Mouse (Mus musculus) Patski (cell line): ENCODE data around the gene Olfr1045. TPM values are rescaled to one million over a fixed set of nuclear protein-coding genes. Genes with fewer than 3 reads are reported as not detected.
"Not testable (repeated sequence)": the region's sequence is repeated elsewhere in the genome, so short reads cannot be mapped to it uniquely, and the experiment has no call there.

Experiments used
- ATAC-seq: fragments of 100-300 bp; one replicate; pipeline ENCODE4 v1.8.0; 2021
- CTCF ChIA-PET: fragments of 350-600 bp; sonication (Branson Sonifier 250); formaldehyde crosslinking; loops from one replicate; lab custom pipeline; 2022; ENCODE audit warnings: inconsistent platforms; lab: Charles Lee
- POLR2A ChIA-PET: fragments of 350-600 bp; sonication (Branson Sonifier 250); formaldehyde crosslinking; loops from one replicate; lab custom pipeline; 2022; ENCODE audit warnings: antibody characterized with exemption, inconsistent platforms; lab: Charles Lee
- DNase-seq: peaks from one replicate; pipeline ENCODE4 v3.0.0-alpha.2; 2011; ENCODE audit warnings: low read depth, low spot score
- H3K27me3 ChIP-seq: fragments of 371-371 bp; one replicate; pipeline ENCODE4 v1.5.1; 2021
- CTCF ChIP-seq: fragments of 100-300 bp; IDR thresholded peaks from one replicate; pipeline ENCODE4 v1.5.1; 2021
- in situ Hi-C: fragments of 300-500 bp; cut with MboI; formaldehyde crosslinking; loops from 3 replicates; pipeline ENCODE4 v1.11.1; 2018; ENCODE audit warnings: low pct_unique_long_range_greater_than_20kb, mixed read lengths
- polyA plus RNA-seq: library from polyadenylated mRNA; unstranded; gene quantifications from one replicate; pipeline ENCODE4 v1.2.3, GENCODE M21; 2021

Gene Olfr1045
- polyA plus RNA-seq: not detected

DNA sequence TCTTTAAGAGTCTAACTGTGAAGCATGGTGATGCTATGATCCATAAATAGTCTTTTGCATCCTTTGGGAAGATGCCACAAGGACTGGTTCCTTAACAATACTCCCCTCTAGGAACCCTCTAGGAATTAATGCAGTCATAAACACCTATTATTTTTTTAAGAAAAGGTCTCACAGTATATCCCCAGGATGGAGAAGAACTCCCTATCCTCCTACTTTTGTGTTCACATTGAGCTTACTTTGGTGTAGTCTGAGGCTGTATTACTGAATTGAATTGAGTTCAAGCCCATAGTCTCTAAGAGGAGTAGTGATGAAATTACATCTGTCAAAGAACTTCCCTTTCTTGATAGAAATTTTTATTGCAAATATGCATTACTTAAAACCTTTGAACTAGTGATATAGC lies at the start of gene Olfr1045:
Gene Olfr1045 (minus strand): TSS at position 101 of the 400 bp plus-strand sequence.
- ATAC-seq (no peak), DNase-seq (no peak)
- no peaks in the 10 kb centered on the region for H3K27me3 ChIP-seq
- ChIA-PET POLR2A (no interaction called here), CTCF (no interaction called here)
- no peak for TF ChIP-seq CTCF
- in situ Hi-C loops: no loop called here

DNA sequence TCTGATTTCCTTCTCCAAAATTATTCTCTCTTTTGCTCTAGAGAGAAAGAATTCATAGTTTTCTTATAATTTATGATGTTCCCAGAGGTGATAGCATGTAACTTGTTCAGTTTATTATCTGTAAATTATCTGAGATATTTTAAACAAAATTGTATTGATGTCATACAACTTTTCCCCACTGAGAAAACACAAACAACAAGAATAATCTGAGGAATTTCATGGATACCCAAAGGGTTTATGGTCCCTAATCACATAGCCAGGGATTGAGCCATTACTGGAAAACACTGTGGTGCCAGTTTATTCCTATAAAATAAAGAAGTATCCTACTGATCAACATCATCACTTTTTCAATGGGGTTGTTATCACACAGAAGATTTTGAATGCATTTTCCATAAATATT lies 37.4 kb upstream of the Olfr1045 start, which contains the start of gene Olfr1048:
Gene Olfr1048 (minus strand): TSS at position 101 of the 400 bp plus-strand sequence.
- no peak for TF ChIP-seq CTCF
- ChIA-PET CTCF (no interaction called here), POLR2A (no interaction called here)
- no peaks in the 10 kb centered on the region for H3K27me3 ChIP-seq
- no peak for ATAC-seq
- DNase-seq: no peak
- in situ Hi-C loops: no loop called here

DNA sequence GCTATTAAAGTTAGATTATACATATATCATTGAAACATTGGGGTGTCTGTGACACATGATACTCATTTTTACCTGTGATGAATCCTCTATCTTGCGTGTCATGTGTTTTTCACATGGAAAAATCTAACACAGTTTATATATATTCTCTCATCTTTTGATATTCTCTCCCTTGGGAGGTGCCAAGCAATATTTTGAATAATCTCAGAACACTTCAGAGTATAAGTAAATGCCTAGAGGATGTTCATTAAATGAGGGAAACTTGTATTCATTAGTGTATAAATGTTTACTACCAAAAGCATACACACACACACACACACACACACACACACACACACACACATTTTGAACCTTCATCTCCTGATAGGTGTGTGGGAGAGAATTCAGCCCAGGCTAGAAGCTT lies 28.5 kb upstream of the Olfr1045 start, which contains the start of gene Olfr1047:
Gene Olfr1047 (minus strand): TSS at position 101 of the 400 bp plus-strand sequence.
- H3K27me3 ChIP-seq: no peaks in the 10 kb centered on the region
- CTCF ChIA-PET: no interaction called here
- POLR2A ChIA-PET: no interaction called here
- ATAC-seq: no peak
- TF ChIP-seq CTCF: no peak
- no peak for DNase-seq
- in situ Hi-C loops: no loop called here

DNA sequence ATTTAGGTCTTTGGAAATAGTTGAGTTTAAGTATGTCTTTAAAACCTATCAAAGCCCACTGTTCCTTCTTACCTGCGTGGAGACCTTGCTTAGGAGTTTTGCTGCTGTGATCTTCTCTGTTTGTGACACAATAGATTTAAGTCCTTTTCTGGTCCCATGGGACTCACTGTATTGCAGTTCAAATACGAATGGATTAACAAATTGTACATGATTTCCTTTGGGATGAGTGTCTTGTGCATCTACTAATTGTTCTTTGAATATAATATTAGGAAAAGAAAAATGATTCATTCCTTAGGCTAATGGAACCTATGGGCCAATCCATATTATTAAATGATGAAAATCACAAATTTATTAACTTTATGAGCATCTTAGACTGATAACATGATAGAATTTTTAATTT lies 16.4 kb upstream of the Olfr1045 start, which contains the start of gene Olfr1046:
Gene Olfr1046 (minus strand): TSS at position 101 of the 400 bp plus-strand sequence.
- no peaks in the 10 kb centered on the region for H3K27me3 ChIP-seq
- TF ChIP-seq CTCF: no peak
- in situ Hi-C loops: no loop called here
- ChIA-PET CTCF (no interaction called here), POLR2A (no interaction called here)
- DNase-seq (no peak), ATAC-seq (no peak)

DNA sequence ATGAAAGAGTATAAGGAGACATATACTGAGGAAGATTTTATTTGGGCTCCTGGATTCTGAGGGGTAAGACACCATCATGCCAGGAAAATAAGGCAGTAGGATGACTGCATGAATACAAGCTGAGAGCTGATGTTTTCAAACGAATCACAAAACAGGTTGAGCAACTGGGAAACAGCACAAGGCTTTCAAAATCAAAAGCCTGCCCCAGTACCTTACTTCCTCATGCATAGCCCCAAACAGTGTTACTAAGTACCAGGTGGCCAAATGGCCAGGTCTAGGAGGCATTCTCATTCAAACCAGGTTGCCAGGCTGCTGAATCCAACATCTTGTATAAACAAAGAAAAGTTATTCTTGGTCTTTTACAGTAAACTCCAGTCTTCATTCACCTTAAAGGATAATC lies 6.9 kb downstream of the Olfr1045 start:
- no peak for TF ChIP-seq CTCF
- no peak for DNase-seq
- no peaks in the 10 kb centered on the region for H3K27me3 ChIP-seq
- in situ Hi-C loops: no loop called here
- ChIA-PET CTCF (no interaction called here), POLR2A (no interaction called here)
- ATAC-seq: no peak

DNA sequence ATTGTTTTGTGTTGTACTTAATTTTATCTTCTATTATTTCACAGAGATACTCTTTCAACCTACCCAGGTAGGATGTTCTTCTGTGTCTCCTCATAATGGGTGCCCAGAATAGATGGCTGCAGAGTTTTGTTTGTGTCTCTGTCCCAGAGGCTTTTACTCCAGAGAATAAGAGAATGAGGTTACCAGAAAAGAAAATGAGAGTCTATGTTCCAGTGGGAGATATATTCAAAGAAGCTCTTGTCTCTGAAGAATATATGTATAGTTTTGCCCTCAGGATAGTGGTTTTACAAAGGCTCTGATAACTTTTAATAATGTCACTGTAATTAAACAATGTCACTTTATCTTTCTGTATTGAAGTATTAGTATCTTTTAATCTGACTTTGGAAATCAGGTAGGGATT lies 17.2 kb downstream of the Olfr1045 start, which contains the start of gene Olfr52:
Gene Olfr52 (minus strand): TSS at position 101 of the 400 bp plus-strand sequence.
- ATAC-seq: no peak
- in situ Hi-C loops: no loop called here
- TF ChIP-seq CTCF: no peak
- CTCF ChIA-PET: no interaction called here
- DNase-seq: no peak
- H3K27me3 ChIP-seq: no peaks in the 10 kb centered on the region
- POLR2A ChIA-PET: no interaction called here

DNA sequence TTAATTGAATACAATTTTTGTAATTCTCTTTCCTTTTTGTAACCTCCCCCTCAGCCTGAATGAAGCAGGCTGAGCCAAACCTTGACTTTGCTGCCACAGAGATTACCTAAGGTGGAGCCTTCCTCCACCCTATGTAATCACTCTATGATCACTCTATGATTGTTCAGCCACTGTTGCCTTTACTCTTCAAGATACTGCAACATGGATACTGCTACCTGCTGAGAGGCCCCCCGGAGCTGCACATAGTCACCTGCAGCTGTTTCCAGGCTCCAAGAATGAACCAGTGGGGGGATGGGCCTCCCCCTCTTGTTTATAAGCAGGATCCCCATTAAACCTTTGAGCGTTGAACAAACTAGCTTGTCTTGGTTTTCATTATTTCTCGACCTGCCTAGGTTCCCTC lies 22.9 kb downstream of the Olfr1045 start:
- no peak for DNase-seq
- ChIA-PET POLR2A (no interaction called here), CTCF (no interaction called here)
- no peaks in the 10 kb centered on the region for H3K27me3 ChIP-seq
- ATAC-seq: no peak
- no peak for TF ChIP-seq CTCF
- in situ Hi-C loops: no loop called here

DNA sequence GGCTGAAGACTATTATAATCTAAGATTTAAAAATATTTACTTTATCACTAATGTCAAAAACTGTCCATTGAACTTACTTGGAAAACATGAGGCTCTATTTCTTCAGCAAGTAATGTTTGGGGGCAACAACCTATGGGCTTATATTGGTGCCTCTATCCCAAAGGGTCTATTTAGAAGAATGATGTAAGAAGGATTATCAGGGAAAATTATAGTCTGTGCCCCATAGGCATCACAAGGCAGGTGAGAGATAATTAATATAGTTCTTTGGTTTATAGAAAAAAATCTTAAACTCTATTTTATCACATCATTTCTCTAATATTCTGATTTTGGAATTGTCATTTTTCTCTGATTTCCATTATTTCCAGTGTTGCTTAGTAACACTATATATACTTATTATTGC lies 25.1 kb downstream of the Olfr1045 start, which contains the start of gene Olfr1044:
Gene Olfr1044 (minus strand): TSS at position 101 of the 400 bp plus-strand sequence.
- in situ Hi-C loops: no loop called here
- ATAC-seq: no peak
- DNase-seq: no peak
- TF ChIP-seq CTCF: no peak
- no peaks in the 10 kb centered on the region for H3K27me3 ChIP-seq
- ChIA-PET CTCF (no interaction called here), POLR2A (no interaction called here)

DNA sequence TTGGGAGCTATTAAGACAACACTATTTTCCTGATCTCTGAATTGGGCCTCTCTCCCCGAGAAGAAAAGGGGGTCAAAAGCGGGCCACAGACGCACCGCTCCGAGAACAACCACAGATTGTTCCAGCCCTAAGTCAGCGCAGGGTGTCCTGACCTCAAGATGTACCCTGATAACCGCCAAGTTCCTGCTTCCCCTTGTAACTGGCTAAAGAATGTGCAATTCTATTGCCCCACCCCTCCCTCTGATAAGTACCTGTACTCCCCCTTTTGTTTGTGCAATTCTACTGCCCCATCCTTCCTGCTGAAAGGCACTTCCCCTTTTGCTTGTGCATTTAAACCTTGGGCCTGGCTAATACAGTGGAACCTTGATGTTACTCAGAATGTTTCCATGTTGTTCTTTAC lies 27.4 kb downstream of the Olfr1045 start:
- ATAC-seq, H3K27me3 ChIP-seq, CTCF ChIA-PET, in situ Hi-C loops, POLR2A ChIA-PET, DNase-seq: not testable (repeated sequence)

DNA sequence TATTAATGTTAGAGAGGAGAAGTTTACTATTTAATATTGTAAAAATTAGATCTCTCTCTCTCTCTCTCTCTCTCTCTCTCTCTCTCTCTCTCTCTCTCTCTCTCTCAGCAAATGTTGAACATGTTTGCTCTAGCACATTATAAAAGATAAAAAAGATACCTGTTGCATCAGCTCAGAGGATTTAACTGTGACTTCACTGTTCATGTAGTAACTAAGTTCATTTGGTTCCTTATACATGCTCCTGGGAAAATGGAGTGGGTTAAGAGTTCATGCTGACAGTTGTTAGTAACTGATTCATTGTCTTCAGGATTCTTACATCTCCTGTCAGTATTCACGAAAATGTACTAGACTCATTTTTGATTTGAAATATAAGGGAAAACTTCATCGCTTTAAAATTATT lies 35.4 kb downstream of the Olfr1045 start, which contains the start of gene Olfr1043:
Gene Olfr1043 (minus strand): TSS at position 101 of the 400 bp plus-strand sequence.
- no peak for TF ChIP-seq CTCF
- ATAC-seq (no peak), DNase-seq (no peak)
- CTCF ChIA-PET: no interaction called here
- in situ Hi-C loops: no loop called here
- POLR2A ChIA-PET: no interaction called here
- no peaks in the 10 kb centered on the region for H3K27me3 ChIP-seq

DNA sequence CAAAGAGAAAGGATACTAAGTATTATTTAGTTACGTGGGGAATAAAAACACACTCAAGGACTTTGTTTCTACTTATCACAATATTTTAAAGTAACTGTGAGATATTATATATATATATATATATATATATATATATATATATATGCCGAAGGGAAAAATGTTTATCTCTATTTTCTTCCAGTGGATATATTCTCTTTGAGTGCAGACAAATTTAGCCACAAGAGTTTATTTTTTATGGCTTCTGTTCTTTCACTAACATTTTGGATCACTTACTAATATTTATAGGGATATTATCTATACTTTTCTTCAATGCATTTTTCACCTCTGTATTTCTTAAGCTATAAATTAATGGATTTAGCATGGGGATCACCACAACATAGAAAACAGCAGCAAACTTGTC lies 41.1 kb downstream of the Olfr1045 start, which contains the start of gene Olfr1042:
Gene Olfr1042 (minus strand): TSS at position 101 of the 400 bp plus-strand sequence.
- POLR2A ChIA-PET: no interaction called here
- H3K27me3 ChIP-seq: no peaks in the 10 kb centered on the region
- TF ChIP-seq CTCF: no peak
- CTCF ChIA-PET: no interaction called here
- DNase-seq: no peak
- ATAC-seq: no peak
- in situ Hi-C loops: no loop called here

DNA sequence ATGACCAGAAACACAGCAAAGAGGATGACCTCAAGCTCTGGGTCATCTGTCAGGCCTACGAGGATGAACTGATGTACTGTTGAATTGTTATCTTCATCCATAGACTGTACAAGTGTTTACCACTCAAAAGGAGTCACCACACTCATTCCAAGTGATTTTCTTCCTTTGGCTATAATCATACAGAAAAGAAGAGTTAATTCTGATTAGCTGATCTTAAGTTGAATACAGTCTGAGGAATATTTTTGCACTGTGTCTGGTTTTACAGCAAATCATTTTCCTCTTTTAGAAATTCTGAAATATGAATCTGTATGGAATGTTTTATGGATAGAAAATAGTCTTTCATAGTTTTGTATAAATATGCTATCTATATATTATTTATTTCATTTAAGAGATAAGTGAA lies 56.2 kb downstream of the Olfr1045 start, which contains the start of gene Olfr1040:
Gene Olfr1040 (minus strand): TSS at position 101 of the 400 bp plus-strand sequence.
- ChIA-PET CTCF (no interaction called here), POLR2A (no interaction called here)
- no peak for TF ChIP-seq CTCF
- DNase-seq (no peak), ATAC-seq (no peak)
- no peaks in the 10 kb centered on the region for H3K27me3 ChIP-seq
- in situ Hi-C loops: no loop called here

Other genes starting within 250 kb of the Olfr1045 start
- not detected for gene Olfr1029, start 229.1 kb downstream of the Olfr1045 start, polyA plus RNA-seq
- not detected for gene Olfr1030, start 223.7 kb downstream of the Olfr1045 start, polyA plus RNA-seq
- gene Olfr1031, start 212.7 kb downstream of the Olfr1045 start, polyA plus RNA-seq: not detected
- not detected for gene Olfr1032, start 197.5 kb downstream of the Olfr1045 start, polyA plus RNA-seq
- not detected for gene Olfr1033, start 182.4 kb downstream of the Olfr1045 start, polyA plus RNA-seq
- not detected for gene Olfr1034, start 157.1 kb downstream of the Olfr1045 start, polyA plus RNA-seq
- not detected for gene Olfr1036, start 129.0 kb downstream of the Olfr1045 start, polyA plus RNA-seq
- gene Olfr1037, start 115.6 kb downstream of the Olfr1045 start, polyA plus RNA-seq: not detected
- gene Olfr1039, start 67.1 kb downstream of the Olfr1045 start, polyA plus RNA-seq: not detected
- not detected for gene Olfr1040, start 56.3 kb downstream of the Olfr1045 start, polyA plus RNA-seq
- gene Olfr1042, start 41.2 kb downstream of the Olfr1045 start, polyA plus RNA-seq: not detected
- gene Olfr1043, start 35.5 kb downstream of the Olfr1045 start, polyA plus RNA-seq: not detected
- gene Olfr1044, start 25.2 kb downstream of the Olfr1045 start, polyA plus RNA-seq: not detected
- gene Olfr52, start 17.3 kb downstream of the Olfr1045 start, polyA plus RNA-seq: not detected
- not detected for gene Olfr1046, start 16.3 kb upstream of the Olfr1045 start, polyA plus RNA-seq
- not detected for gene Olfr1047, start 28.4 kb upstream of the Olfr1045 start, polyA plus RNA-seq
- not detected for gene Olfr1048, start 37.3 kb upstream of the Olfr1045 start, polyA plus RNA-seq
- not detected for gene Olfr1049, start 55.3 kb upstream of the Olfr1045 start, polyA plus RNA-seq
- gene Olfr1051, start 76.1 kb upstream of the Olfr1045 start, polyA plus RNA-seq: not detected
- not detected for gene Olfr1052, start 89.4 kb upstream of the Olfr1045 start, polyA plus RNA-seq
- not detected for gene Olfr1053, start 112.3 kb upstream of the Olfr1045 start, polyA plus RNA-seq
- not detected for gene Olfr1054, start 132.4 kb upstream of the Olfr1045 start, polyA plus RNA-seq
- not detected for gene Olfr1055, start 147.3 kb upstream of the Olfr1045 start, polyA plus RNA-seq
- not detected for gene Olfr1056, start 159.5 kb upstream of the Olfr1045 start, polyA plus RNA-seq
- not detected for gene Olfr1057, start 175.4 kb upstream of the Olfr1045 start, polyA plus RNA-seq
- gene Olfr1058, start 185.6 kb upstream of the Olfr1045 start, polyA plus RNA-seq: not detected
- not detected for gene Olfr1061, start 211.0 kb upstream of the Olfr1045 start, polyA plus RNA-seq
- not detected for gene Olfr1062, start 223.7 kb upstream of the Olfr1045 start, polyA plus RNA-seq
- not detected for gene Olfr1065, start 247.6 kb upstream of the Olfr1045 start, polyA plus RNA-seq